Mouse (Mus musculus): ENCODE measurements at regions not wholly inside any gene's neighbourhood (a gene's known extent, or its start where the extent isn't known, plus 50 kb on each side); places are given as distances from the start of the nearest gene placed in this dataset.

GRCm38 (mm10) chr8:34562278-34562677 lies 450.7 kb upstream of the Gm10131 start:
- no peaks in the 10 kb centered on the region for H3K27me3 ChIP-seq (ENCODE audit: control insufficient read depth, insufficient read depth, insufficient read length)

GRCm38 (mm10) chr8:34549786-34550185 lies 438.2 kb upstream of the Gm10131 start:
- TF ChIP-seq FOSL1 (IDR thresholded peaks at IDR 0.05; ENCODE audit: insufficient read depth, low read length, poor library complexity, severe bottlenecking) (no peak), MYOD1 (IDR thresholded peaks at IDR 0.05; ENCODE audit: control insufficient read depth, insufficient read length, low read depth) (no peak), USF1 (IDR thresholded peaks at IDR 0.05; ENCODE audit: low read depth) (no peak), CEBPB (IDR thresholded peaks at IDR 0.05; ENCODE audit: low read depth) (no peak), MYOG (IDR thresholded peaks at IDR 0.05; ENCODE audit: control insufficient read depth, extremely low read depth, insufficient read length) (no peak), CTCF (IDR thresholded peaks at IDR 0.05; ENCODE audit: control insufficient read depth, insufficient read depth, insufficient read length) (no peak), MAX (IDR thresholded peaks at IDR 0.05) (no peak)
- Histone ChIP-seq H3K79me2 (ENCODE audit: control insufficient read depth, insufficient read depth) (no peaks in the 10 kb centered on the region), H3K36me3 (ENCODE audit: control insufficient read depth, insufficient read depth) (no peaks in the 10 kb centered on the region), H3ac (ENCODE audit: control insufficient read depth, insufficient read length, low read depth) (no peak overlapping the region), H3K27me3 (ENCODE audit: control insufficient read depth, insufficient read depth, insufficient read length) (no peaks in the 10 kb centered on the region), H3K79me3 (ENCODE audit: low read depth) (no peaks in the 10 kb centered on the region), H3K4me3 (ENCODE audit: insufficient read depth, poor library complexity, severe bottlenecking) (no peak overlapping the region)

More at GRCm38 (mm10) chr8:34562278-34562677, 450.7 kb upstream of the Gm10131 start:
- TF ChIP-seq CTCF (IDR thresholded peaks at IDR 0.05; ENCODE audit: control insufficient read depth, insufficient read depth, insufficient read length) (no peak), USF1 (IDR thresholded peaks at IDR 0.05; ENCODE audit: low read depth) (no peak), FOSL1 (IDR thresholded peaks at IDR 0.05; ENCODE audit: insufficient read depth, low read length, poor library complexity, severe bottlenecking) (no peak), MAX (IDR thresholded peaks at IDR 0.05) (no peak), MYOG (IDR thresholded peaks at IDR 0.05; ENCODE audit: control insufficient read depth, extremely low read depth, insufficient read length) (no peak), CEBPB (IDR thresholded peaks at IDR 0.05; ENCODE audit: low read depth) (no peak), MYOD1 (IDR thresholded peaks at IDR 0.05; ENCODE audit: control insufficient read depth, insufficient read length, low read depth) (no peak)
- H3K36me3 ChIP-seq (ENCODE audit: control insufficient read depth, insufficient read depth), result no peaks in the 10 kb centered on the region
- H3K79me2 ChIP-seq (ENCODE audit: control insufficient read depth, insufficient read depth), result no peaks in the 10 kb centered on the region
- no peaks in the 10 kb centered on the region for H3K79me3 ChIP-seq (ENCODE audit: low read depth)
- no peak overlapping the region for H3ac ChIP-seq (ENCODE audit: control insufficient read depth, insufficient read length, low read depth)
- no peak overlapping the region for H3K4me3 ChIP-seq (ENCODE audit: insufficient read depth, poor library complexity, severe bottlenecking)

GRCm38 (mm10) chr8:34546815-34547214 lies 435.3 kb upstream of the Gm10131 start:
- no peaks in the 10 kb centered on the region for H3K79me3 ChIP-seq (ENCODE audit: low read depth)
- H3K27me3 ChIP-seq (ENCODE audit: control insufficient read depth, insufficient read depth, insufficient read length), result no peaks in the 10 kb centered on the region
- no peak overlapping the region for H3ac ChIP-seq (ENCODE audit: control insufficient read depth, insufficient read length, low read depth)
- no peak for TF ChIP-seq CEBPB (IDR thresholded peaks at IDR 0.05; ENCODE audit: low read depth)
- TF ChIP-seq USF1 (IDR thresholded peaks at IDR 0.05; ENCODE audit: low read depth), result no peak
- no peak for TF ChIP-seq FOSL1 (IDR thresholded peaks at IDR 0.05; ENCODE audit: insufficient read depth, low read length, poor library complexity, severe bottlenecking)
- TF ChIP-seq CTCF (IDR thresholded peaks at IDR 0.05; ENCODE audit: control insufficient read depth, insufficient read depth, insufficient read length), result no peak
- TF ChIP-seq MAX (IDR thresholded peaks at IDR 0.05), result no peak
- TF ChIP-seq MYOD1 (IDR thresholded peaks at IDR 0.05; ENCODE audit: control insufficient read depth, insufficient read length, low read depth), result no peak
- TF ChIP-seq MYOG (IDR thresholded peaks at IDR 0.05; ENCODE audit: control insufficient read depth, extremely low read depth, insufficient read length), result no peak
- H3K79me2 ChIP-seq (ENCODE audit: control insufficient read depth, insufficient read depth), result no peaks in the 10 kb centered on the region
- H3K36me3 ChIP-seq (ENCODE audit: control insufficient read depth, insufficient read depth), result no peaks in the 10 kb centered on the region
- H3K4me3 ChIP-seq (ENCODE audit: insufficient read depth, poor library complexity, severe bottlenecking), result no peak overlapping the region

DNA sequence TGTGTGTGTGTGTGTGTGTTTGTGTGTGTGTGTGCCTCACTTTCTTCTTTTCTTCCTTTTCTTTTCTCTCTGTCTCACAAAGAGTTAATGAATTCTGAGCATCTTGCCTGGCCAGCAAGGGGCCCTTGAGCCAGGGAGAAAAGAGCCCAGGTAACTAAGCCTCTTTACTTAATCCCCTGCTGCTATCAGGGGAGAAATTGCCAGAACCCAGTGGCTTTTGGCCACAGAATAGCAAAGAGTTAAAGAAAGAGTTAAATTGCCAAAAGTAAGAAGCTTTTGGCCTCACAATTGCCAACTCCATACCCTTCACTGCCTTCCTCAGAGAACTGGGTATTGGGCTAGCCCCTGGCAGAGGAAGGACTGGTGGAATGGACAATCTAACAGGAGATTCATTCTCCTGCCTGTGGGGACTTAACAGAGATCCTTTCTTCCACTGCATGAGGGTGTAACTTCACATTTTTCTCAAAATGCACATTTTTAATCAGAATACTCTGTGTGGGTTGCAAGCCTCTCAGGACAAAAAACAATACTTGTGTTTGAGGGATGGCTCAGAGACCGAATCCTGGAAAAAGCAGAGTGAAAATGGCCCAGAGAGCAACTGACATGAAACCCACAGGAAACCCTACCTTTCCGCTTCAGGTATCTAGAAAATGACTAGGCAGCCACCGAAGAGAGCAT lies 431.0 kb upstream of the Gm10131 start:
- Histone ChIP-seq H3ac (ENCODE audit: control insufficient read depth, insufficient read length, low read depth) (no peak overlapping the region), H3K79me2 (ENCODE audit: control insufficient read depth, insufficient read depth) (no peaks in the 10 kb centered on the region), H3K79me3 (ENCODE audit: low read depth) (no peaks in the 10 kb centered on the region), H3K4me3 (ENCODE audit: insufficient read depth, poor library complexity, severe bottlenecking) (no peak overlapping the region), H3K36me3 (ENCODE audit: control insufficient read depth, insufficient read depth) (no peaks in the 10 kb centered on the region), H3K27me3 (ENCODE audit: control insufficient read depth, insufficient read depth, insufficient read length) (no peaks in the 10 kb centered on the region)
- TF ChIP-seq CTCF (IDR thresholded peaks at IDR 0.05; ENCODE audit: control insufficient read depth, insufficient read depth, insufficient read length), result no peak
- TF ChIP-seq MAX (IDR thresholded peaks at IDR 0.05), result no peak
- TF ChIP-seq USF1 (IDR thresholded peaks at IDR 0.05; ENCODE audit: low read depth), result no peak
- TF ChIP-seq MYOG (IDR thresholded peaks at IDR 0.05; ENCODE audit: control insufficient read depth, extremely low read depth, insufficient read length), result no peak
- TF ChIP-seq MYOD1 (IDR thresholded peaks at IDR 0.05; ENCODE audit: control insufficient read depth, insufficient read length, low read depth), result no peak
- TF ChIP-seq FOSL1 (IDR thresholded peaks at IDR 0.05; ENCODE audit: insufficient read depth, low read length, poor library complexity, severe bottlenecking), result no peak

- Histone ChIP-seq H3K4me3 (ENCODE audit: insufficient read depth, poor library complexity, severe bottlenecking) (no peak overlapping the region), H3K79me2 (ENCODE audit: control insufficient read depth, insufficient read depth) (no peaks in the 10 kb centered on the region), H3ac (ENCODE audit: control insufficient read depth, insufficient read length, low read depth) (no peak overlapping the region), H3K79me3 (ENCODE audit: low read depth) (no peaks in the 10 kb centered on the region), H3K36me3 (ENCODE audit: control insufficient read depth, insufficient read depth) (no peaks in the 10 kb centered on the region), H3K27me3 (ENCODE audit: control insufficient read depth, insufficient read depth, insufficient read length) (no peaks in the 10 kb centered on the region)
- TF ChIP-seq MAX (IDR thresholded peaks at IDR 0.05) (no peak), MYOG (IDR thresholded peaks at IDR 0.05; ENCODE audit: control insufficient read depth, extremely low read depth, insufficient read length) (no peak), CEBPB (IDR thresholded peaks at IDR 0.05; ENCODE audit: low read depth) (peak; percentile 78)
Observed at GRCm38 (mm10) chr8:34539232-34539631, 427.7 kb upstream of the Gm10131 start.

GRCm38 (mm10) chr8:34535434-34535833 lies 423.9 kb upstream of the Gm10131 start:
- H3K36me3 ChIP-seq (ENCODE audit: control insufficient read depth, insufficient read depth), result no peaks in the 10 kb centered on the region
- no peak overlapping the region for H3K4me3 ChIP-seq (ENCODE audit: insufficient read depth, poor library complexity, severe bottlenecking)
- H3K79me2 ChIP-seq (ENCODE audit: control insufficient read depth, insufficient read depth), result no peaks in the 10 kb centered on the region
- TF ChIP-seq USF1 (IDR thresholded peaks at IDR 0.05; ENCODE audit: low read depth) (no peak), MYOG (IDR thresholded peaks at IDR 0.05; ENCODE audit: control insufficient read depth, extremely low read depth, insufficient read length) (no peak), CEBPB (IDR thresholded peaks at IDR 0.05; ENCODE audit: low read depth) (no peak), MAX (IDR thresholded peaks at IDR 0.05) (no peak), CTCF (IDR thresholded peaks at IDR 0.05; ENCODE audit: control insufficient read depth, insufficient read depth, insufficient read length) (no peak), MYOD1 (IDR thresholded peaks at IDR 0.05; ENCODE audit: control insufficient read depth, insufficient read length, low read depth) (no peak), FOSL1 (IDR thresholded peaks at IDR 0.05; ENCODE audit: insufficient read depth, low read length, poor library complexity, severe bottlenecking) (no peak)
- no peaks in the 10 kb centered on the region for H3K79me3 ChIP-seq (ENCODE audit: low read depth)
- no peaks in the 10 kb centered on the region for H3K27me3 ChIP-seq (ENCODE audit: control insufficient read depth, insufficient read depth, insufficient read length)
- no peak overlapping the region for H3ac ChIP-seq (ENCODE audit: control insufficient read depth, insufficient read length, low read depth)

Data from C2C12 (cell line).